Mouse (Mus musculus) c-Kit-positive CD71-positive TER-119-negative erythroid progenitor cells, embryonic 14.5 days (primary cell): ENCODE results near the gene 1700034J05Rik.

Source experiments
- DNase-seq: peaks from one replicate; pipeline ENCODE4 v3.0.0-alpha.2; 2013; ENCODE audit warnings: low read depth

Gene 1700034J05Rik

DNA sequence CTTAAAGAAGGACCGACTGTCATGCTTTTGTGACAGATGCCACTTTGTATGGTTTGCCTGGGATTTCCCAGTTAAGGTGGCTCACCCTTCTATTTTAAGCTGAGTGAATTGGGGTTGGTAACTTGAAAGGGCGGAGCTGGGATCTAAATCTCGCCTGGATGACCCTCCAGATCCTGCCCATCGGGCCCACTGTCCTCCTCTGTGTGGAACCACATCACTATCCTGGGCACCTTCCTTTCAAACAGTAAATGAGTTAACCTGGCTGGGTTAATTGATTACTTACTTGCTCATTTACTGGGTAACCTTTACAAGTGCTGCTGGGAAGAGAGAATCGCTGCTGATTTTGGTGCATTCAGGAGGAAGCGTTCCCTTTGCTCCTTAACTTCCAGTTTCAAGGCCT is 35.9 kb downstream of the 1700034J05Rik start:
- no peak for DNase-seq

DNA sequence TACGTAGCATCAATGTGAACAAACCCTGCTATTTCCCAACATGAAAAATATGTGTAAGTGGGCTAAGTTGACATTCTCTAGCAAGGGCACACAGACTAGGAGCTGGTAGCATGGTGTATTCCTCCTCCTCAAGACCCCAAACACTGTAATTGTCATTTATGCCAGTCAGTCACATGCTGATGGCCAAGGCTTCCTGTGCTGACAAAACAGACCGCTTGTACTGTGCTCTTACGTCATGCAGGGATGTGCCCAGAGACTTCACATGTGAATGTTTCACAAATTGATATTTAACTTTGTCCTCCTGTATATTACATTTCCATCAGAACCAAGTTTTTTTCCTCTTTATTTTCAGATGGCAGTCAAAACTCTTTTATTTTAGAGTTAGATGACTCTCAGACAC is 36.8 kb downstream of the 1700034J05Rik start:
- no peak for DNase-seq

DNA sequence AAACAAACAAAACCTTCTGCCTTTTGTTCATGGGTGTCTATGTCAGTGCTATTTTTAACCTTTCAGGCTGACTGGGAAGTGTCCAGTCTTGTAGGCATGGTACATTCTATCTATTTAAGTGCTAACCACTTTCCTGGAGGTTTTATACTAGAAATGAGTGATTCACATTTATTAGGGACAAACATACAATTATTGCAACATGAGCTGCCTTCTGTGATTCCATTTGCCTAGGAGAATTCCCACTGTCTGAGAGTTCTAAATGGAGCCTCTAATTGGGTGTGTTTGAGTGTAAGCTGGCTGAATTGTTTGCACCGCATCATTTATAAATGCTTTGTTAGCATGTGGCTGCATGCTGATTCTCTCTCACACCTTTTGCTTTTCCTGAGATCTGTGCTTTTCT is 38.4 kb downstream of the 1700034J05Rik start:
- no peak for DNase-seq

DNA sequence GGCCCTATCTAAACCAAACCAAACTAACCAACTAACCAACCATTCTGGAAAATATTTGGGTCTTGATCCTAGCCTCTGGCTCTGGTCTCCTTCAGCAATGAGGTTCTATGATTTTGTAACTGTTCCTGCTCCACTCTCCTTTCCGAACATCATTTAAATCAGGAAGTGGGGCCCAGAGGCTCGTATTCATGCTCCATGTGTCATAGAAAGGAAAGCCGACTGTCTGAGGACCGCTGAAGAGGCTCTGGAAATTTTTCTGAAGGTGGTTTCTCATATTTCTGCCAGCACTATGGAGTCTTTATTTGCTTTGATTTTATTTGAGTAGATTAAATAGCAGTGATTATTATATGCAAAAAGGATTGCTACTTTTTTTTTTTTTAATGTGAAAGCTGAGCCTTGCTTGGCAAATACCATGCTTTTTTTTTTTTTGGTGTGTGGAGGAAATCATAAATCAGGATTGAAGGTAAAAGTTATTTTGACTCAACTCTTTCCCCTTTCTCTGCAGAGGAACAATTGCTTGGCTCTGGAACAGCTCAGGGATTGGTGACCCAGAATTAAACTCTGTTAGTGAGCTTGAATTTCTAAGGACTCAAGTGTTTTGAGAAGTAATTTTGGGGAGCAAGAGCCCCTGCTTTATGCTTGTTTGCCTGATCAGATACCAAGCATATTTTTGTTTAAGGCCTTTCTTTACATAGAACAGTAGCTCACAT is 40.6 kb downstream of the 1700034J05Rik start:
- DNase-seq: no peak

DNA sequence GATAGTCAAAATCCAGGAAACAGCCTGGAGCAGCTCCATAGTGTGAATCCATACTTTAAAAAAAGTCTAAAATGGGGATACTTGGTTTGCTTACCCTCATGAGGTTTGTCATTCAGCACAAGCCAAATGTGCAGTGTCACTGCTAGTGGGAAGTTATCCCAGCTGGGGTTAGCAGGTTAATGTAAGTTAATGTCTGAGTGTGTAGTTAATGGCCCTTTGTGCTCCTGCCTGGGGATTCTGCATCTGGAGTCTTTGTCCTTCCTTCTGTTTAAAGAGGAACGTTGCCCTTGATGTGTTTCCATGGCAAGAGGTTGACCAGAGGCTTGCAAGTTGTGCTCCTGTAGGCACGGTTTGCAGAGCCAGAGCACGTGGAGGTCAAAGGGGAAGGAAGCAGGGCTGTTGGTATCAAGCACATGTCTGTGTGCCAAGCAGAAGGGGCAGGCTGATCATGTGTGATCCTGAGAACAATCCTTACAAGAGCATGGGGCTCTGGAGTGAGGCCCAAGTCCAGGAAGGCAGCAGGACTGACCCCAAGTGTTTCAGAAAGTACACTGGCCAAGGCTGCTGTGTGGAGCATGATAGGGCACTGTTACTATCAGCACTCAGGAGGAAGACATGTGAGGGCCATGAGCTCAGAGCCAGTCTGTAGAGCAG is 41.3 kb downstream of the 1700034J05Rik start:
- DNase-seq: no peak

DNA sequence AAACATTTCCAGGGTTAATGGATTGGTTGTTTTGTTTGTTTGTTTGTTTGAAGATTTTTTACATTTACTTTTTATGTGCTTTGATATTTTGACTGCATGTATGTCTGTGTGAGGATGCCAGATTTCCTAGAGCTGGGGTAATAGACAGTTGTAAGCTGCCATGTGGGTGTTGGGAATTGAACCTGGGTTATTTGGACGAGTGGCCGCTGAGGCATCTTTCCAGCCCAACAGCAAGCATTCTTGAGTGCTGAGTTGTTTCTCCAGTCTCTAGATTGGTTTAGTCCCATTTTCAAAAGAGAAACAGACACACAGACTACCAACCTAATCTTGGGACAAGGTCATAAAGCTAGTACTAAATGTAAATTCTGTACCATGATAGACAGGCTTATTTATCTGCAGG is 43.4 kb downstream of the 1700034J05Rik start:
- no peak for DNase-seq

DNA sequence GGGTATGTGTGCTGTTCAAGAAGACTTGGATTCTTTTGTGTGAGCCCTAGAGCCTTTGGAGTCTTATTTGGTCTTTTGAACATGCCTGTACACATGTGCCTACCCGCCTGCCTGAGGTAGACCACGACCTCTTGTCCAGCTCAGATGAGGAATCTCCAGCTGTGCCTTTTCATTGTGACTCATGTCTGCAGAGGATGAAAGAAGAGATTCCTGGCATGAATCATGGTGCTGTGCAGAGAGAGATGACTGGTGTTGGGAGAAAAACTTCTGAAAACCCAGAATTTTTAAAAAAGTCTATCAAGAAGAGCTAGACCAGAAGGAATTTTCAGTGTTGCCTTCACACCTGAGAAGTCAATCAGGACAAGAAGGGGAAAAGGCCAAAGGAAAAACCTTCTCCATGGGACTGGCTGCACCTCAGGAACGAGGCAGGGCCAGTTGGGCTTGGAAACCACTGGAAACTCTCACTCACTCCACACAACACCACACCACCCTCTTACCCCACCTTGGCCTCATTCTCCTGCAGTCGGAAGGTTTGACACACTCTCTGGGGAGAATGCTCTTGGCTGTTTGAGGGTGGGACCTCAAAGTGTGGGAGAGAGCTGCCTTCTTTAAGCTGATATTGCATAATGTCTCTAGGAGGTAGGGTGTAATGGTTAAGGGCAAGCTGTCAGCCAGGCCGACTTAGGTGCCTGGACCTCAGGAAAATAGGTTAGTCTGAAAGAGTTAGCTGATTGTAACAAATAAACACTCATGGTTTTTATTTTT is 44.3 kb downstream of the 1700034J05Rik start:
- DNase-seq: no peak

DNA sequence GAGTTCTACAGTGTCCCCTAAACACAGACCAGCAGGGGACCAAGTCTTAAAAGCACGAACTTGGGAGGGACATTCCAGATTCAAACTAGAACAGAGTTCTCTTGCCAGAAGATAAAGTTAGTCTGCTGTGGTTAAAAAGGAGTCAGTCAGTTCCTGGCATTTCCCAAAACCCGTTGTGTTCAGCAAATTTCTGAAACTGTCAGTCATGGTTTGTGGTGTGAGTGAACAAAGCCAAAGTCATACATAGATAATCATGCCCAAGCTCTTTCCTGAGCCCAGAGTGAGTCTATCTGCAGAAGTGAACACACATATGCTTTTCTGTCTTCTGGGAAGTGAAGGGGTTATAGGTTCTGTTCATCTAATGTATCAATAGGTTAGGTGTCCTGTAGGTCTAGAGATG is 45.4 kb downstream of the 1700034J05Rik start:
- DNase-seq: no peak

DNA sequence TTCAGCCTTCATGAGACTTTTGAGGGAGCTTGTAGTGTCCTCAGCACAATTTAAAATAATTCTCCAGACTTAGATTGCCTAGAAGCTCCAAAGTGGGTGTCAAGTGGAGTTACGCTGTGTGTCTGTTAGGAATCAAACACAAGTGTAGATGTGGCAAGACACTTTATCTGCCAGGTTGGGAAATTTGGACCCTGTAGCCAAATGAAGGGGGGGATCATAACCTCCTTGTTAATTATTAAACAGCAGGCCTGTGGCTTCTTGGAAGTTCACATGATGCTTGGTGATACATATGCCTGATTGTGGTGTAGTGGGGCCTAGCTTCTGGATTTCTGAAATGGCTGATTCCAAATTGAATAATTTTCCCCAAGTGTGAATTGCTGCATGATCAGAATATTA is 46.4 kb downstream of the 1700034J05Rik start:
- DNase-seq: no peak

DNA sequence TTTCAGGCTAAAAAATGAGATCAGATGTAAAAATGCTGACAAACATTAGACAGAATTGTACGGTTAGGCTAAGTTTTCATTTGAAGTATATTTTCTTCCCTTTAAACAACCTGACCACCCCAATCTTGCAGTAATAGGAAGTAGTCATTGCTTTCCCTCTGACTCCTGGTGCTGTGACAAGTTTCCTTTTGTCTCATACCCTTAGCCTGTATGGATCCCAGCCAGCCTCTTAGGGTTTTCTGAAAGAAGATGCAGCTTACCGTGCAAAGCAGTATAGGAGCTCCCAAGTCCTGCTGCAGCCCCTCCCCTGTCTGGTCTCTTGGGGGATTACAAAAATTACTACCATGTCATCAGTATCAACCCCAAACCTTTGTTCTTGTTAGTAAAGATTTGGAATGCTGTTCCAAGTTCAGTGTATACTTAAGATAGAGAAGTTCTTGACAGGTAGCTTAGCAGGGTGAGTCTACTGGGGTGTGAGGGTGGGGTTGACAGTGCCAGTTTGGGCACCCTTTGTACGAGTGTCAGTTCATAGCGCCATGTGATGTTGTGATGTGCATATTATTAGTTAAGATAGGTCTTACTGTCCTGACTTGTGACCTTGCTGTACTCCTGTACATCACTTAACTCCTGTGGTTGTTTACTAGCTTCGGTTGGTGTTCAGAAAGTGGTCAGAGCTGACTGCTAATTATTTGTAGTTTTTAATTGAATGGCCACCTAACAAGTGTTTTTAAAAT is 47.0 kb downstream of the 1700034J05Rik start:
- no peak for DNase-seq

DNA sequence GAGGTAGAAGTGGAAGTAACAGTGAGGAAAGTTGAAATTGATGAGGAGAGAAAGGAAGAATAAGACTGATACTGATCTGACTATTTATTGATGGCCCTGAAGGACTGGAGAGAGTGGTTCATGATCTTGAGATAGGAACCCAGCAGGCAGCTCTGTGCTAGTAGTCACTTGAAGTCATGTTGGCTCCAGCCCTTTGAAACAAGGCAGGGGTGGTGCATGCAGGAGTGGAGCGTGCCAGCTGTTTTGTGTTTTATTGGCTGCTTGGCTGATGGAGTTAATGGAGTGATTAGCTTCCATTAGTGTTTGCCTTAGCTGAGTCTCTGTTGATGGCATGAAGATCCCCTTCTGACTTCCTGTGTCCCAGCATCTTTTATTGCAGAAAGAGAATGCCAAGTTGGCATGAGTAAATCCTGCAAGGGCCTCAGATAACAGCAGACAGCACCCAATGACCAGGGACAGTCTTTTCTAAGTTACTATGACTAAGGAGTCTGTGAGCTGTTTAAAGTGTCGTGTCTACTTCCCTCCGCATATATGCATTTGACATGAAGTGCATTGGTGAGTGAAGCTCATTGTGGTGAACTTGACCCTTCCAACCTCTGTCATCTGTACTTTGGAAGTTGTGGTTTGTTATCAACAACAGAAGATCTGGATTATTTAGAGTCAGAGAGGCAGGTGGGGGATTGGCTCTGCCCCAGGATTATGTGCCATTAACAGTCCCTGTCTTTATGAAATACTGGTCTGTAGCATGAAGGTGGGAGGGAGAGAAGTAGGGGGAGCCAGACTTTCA is 48.0 kb downstream of the 1700034J05Rik start:
- no peak for DNase-seq

DNA sequence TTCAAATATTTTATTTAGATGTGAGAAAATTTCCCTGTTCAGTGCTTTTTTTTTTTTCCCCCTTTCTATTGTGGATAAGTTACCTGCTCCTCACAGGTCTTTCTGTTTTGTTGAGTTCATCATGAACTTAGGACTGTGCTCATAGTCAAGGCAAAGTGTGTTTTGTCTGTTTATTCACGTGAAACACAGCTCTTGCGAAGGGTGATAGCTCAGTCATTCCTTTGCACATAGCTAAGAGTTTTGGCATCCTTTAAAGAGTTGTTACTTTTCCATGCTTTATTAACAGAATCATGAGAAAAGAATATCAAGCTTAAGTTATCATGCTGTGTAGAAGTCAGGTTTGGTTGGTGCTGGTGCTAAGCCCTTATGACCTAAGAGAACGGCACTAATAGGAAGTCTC is 49.5 kb downstream of the 1700034J05Rik start:
- no peak for DNase-seq

DNA sequence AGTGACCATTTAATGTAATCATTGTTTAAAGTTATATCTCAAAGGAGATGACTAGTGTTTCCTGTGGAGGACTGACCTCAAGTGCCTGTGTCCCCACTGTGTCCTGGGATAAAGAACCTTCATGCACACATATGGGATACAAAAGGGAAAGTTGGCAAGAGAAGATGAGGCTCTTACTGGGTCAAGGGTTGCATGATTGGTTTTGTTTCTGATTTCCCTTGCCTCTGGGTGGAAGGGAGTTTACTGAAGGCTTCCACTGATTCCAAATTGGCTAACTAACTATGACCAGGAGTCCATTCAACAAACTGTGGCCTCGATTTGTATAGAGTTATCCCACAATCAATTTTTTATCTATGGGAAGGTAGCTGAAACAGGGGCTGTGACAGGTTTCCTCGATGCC is 50.6 kb downstream of the 1700034J05Rik start:
- no peak for DNase-seq

DNA sequence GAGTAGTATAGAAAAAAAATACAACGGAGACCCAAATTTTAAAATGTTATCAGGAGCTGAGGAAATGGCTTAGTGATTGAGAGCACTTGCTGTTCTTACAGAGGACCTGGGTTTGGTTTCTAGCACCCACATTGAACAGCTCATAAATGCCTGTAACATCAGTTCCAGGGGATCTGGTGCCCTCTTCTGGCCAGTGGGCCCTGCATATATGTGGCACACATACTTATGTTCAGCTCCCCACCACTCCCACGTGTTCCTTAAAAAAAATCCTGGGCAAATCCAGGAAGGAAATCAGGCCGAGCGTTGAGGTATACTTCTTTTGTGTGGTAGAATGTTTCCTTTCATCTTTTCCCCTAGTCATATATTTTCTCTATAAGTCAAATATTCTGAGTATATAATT is 52.3 kb downstream of the 1700034J05Rik start:
- DNase-seq: no peak
